Mouse (Mus musculus) embryonic facial prominence, embryonic 15.5 days (tissue): ENCODE results near the gene Gm26566. TPM values are rescaled to one million over a fixed set of nuclear protein-coding genes. Genes with fewer than 3 reads are reported as not detected.

Experiments used
- ATAC-seq: fragments of 200-750 bp; cut with Nextera tagmentation; 2 replicates; pipeline ENCODE4 v1.8.0; 2017; ENCODE audit warnings: low read depth, moderate TSS enrichment; ENCODE audit not compliant: insufficient number of reproducible peaks, low FRiP score, low TSS enrichment
- H3K27ac ChIP-seq: fragments of 300-500 bp; sonication (generic); replicated peaks from 2 replicates; pipeline ENCODE4 v1.5.1; 2015; ENCODE audit warnings: mild to moderate bottlenecking, inconsistent platforms
- H3K27me3 ChIP-seq: fragments of 300-500 bp; sonication (generic); 2 replicates; pipeline ENCODE4 v1.6.1; 2015; ENCODE audit warnings: inconsistent platforms
- H3K36me3 ChIP-seq: fragments of 300-500 bp; sonication (generic); 2 replicates; pipeline ENCODE4 v1.6.1; 2015; ENCODE audit warnings: mild to moderate bottlenecking, inconsistent platforms
- H3K4me1 ChIP-seq: fragments of 300-500 bp; sonication (generic); 2 replicates; pipeline ENCODE4 v1.6.1; 2015; ENCODE audit warnings: inconsistent platforms
- H3K4me2 ChIP-seq: fragments of 300-500 bp; sonication (generic); replicated peaks from 2 replicates; pipeline ENCODE4 v1.6.1; 2015; ENCODE audit warnings: mild to moderate bottlenecking, inconsistent platforms
- H3K4me3 ChIP-seq: fragments of 300-500 bp; sonication (generic); replicated peaks from 2 replicates; pipeline ENCODE4 v1.5.1; 2015; ENCODE audit warnings: mild to moderate bottlenecking, inconsistent platforms
- H3K9ac ChIP-seq: fragments of 300-500 bp; sonication (generic); 2 replicates; pipeline ENCODE4 v1.6.1; 2015; ENCODE audit warnings: inconsistent platforms
- H3K9me3 ChIP-seq: fragments of 300-500 bp; sonication (generic); replicated peaks from 2 replicates; pipeline ENCODE4 v1.6.1; 2016; ENCODE audit warnings: inconsistent platforms
- WGBS: fragments of 180-500 bp; shearing (Covaris S2); methylation state at CpG from one replicate; pipeline ENCODE4 v1.1.7; 2015; 5-methylcytosine and 5-hydroxymethylcytosine counted together
- polyA plus RNA-seq: library from polyadenylated mRNA; unstranded; fragments of >200 nt; fragmentation: Nextera tagmentation; extraction: Ambion mirVana; gene quantifications from 2 replicates; pipeline ENCODE4 v1.2.1, GENCODE M21; 2015

Gm26566 gene
- polyA plus RNA-seq, 1 experiment from 2014 or later: 1.2 TPM

DNA sequence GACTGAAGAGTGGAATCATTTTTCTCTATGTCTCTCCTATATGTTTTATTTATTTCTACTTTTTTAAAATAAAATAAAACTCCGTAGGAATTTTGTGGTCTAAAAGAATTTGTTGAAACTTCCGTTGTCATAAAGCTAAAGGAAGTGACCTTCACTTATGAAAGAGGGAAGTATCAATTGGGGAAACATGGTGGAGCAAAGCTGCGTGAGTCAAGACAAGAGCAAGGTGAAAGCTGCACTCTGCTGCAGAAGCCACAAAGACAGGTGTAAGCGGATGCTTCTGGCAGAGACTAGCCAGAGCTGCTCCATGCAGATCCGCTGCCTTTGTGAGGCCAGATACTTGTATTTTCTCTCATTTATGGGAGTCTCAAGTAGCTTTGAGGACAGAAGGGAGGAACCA, 22.8 kb upstream of the Gm26566 start:
- H3K9ac ChIP-seq: no peak overlapping the region
- no peaks in the 10 kb centered on the region for H3K4me1 ChIP-seq
- H3K27me3 ChIP-seq: 0 out of 2 replicates have a peak, but pooled peaks cover 4% of the 10 kb centered on the region
- no peak overlapping the region for H3K4me3 ChIP-seq
- WGBS: 71% methylated on average over 5 of the region's 5 CpGs
- no peaks in the 10 kb centered on the region for H3K36me3 ChIP-seq
- no peaks in the 10 kb centered on the region for H3K9me3 ChIP-seq
- no peak for ATAC-seq
- H3K27ac ChIP-seq: no peak overlapping the region
- H3K4me2 ChIP-seq: no peak overlapping the region

GRCm38 (mm10) chr4:88699301-88699700, 22.3 kb upstream of the Gm26566 start:
- ATAC-seq: no peak
- H3K9ac ChIP-seq: no peak overlapping the region
- H3K27ac ChIP-seq: no peak overlapping the region
- H3K4me2 ChIP-seq: no peak overlapping the region
- no peak overlapping the region for H3K4me3 ChIP-seq
- 0 out of 2 replicates have a peak, but pooled peaks cover 4% of the 10 kb centered on the region for H3K27me3 ChIP-seq
- H3K9me3 ChIP-seq: no peaks in the 10 kb centered on the region
- 43% methylated on average over 1 of the region's 1 CpGs for WGBS
- H3K4me1 ChIP-seq: no peaks in the 10 kb centered on the region
- H3K36me3 ChIP-seq: no peaks in the 10 kb centered on the region

DNA sequence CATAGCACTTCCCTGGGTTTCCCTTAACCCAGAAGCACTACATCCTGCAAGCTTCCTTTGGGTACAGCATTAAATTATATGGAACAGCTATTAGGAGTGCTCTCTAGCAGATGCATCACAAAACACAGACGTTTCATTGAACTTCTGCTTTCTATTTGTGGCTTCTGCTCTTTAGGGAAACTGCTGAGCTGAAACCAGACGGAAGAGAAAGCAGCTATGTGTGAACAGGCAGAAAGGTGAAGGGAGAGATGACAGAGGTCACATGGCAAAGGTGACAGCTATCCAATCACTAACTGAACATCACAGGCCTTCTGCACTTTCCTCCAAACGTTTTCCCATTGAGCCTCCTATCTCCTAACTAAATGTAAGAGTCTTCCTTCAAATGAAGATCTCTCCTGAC, 15.7 kb upstream of the Gm26566 start:
- H3K4me3 ChIP-seq: no peak overlapping the region
- 24% methylated on average over 3 of the region's 3 CpGs for WGBS

DNA sequence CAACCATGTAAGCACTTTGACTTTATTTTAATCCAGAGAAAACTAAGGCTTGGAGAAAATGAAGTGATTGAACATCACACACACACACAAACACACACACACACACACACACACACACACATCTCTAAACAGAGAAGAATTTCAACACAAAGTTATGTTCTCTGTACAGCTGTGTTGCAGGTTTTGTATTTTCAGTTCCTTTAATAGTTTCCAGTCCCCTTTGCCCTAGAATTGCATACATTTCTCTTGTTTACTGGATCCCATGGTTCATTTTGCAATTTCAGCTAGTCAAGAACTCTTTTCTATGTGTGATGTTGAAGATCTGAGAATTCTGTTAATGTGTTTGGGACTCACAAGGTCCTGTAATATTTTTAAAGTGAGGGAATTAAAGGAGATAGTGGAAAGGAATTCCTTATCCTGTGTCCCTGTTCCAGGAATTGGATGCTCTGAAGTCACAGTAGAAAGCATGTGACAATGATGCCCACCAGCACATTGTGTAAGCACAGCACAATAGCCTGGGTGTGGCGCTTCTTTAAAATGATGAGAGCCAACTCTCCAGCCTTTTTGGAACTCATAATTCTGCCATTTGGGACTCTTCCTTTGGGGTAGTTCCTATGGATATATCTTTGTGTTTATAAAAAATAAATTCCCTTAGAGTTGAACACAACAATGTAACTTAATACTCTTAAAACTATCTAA, 14.3 kb upstream of the Gm26566 start:
- H3K27ac ChIP-seq: no peak overlapping the region
- no peaks in the 10 kb centered on the region for H3K4me1 ChIP-seq
- no peak overlapping the region for H3K9ac ChIP-seq
- no peaks in the 10 kb centered on the region for H3K9me3 ChIP-seq
- H3K36me3 ChIP-seq: no peaks in the 10 kb centered on the region
- H3K27me3 ChIP-seq: no peaks in the 10 kb centered on the region
- no peak for ATAC-seq
- no peak overlapping the region for H3K4me3 ChIP-seq
- WGBS: 82% methylated on average over 1 of the region's 1 CpGs
- no peak overlapping the region for H3K4me2 ChIP-seq

More for the DNA sequence above, 15.7 kb upstream of the Gm26566 start:
- no peak for ATAC-seq
- Histone ChIP-seq H3K27ac (no peak overlapping the region), H3K9ac (no peak overlapping the region), H3K36me3 (no peaks in the 10 kb centered on the region), H3K4me2 (no peak overlapping the region), H3K27me3 (no peaks in the 10 kb centered on the region), H3K9me3 (no peaks in the 10 kb centered on the region), H3K4me1 (no peaks in the 10 kb centered on the region)

DNA sequence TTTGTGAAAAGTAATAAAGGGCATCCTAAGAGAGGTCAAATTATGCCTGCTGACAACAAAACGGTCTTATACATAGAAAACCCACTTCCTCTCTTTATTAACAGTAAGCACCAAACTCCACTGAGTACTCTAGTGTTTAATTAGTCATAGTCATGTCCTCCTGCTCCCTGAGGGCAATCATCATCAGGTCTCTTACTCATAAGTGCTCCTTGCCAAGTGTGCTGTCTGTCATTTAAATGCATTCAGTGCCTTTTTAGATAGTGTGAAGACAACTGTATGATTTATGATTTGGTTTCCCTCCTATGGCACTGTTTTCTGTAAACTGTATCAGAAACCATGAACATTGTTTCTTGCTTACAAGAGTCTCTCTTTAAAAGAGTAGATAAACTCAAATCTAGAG, 7.3 kb upstream of the Gm26566 start:
- H3K9me3 ChIP-seq: no peaks in the 10 kb centered on the region
- H3K27me3 ChIP-seq: no peaks in the 10 kb centered on the region
- 0 out of 2 replicates have a peak, but pooled peaks cover 4% of the 10 kb centered on the region for H3K4me1 ChIP-seq
- peaks cover 19% of the 10 kb centered on the region; the same call in 1 of the 2 replicates for H3K36me3 ChIP-seq
- 66% methylated on average over 1 of the region's 1 CpGs for WGBS
- no peak for ATAC-seq
- no peak overlapping the region for H3K4me3 ChIP-seq
- H3K27ac ChIP-seq: no peak overlapping the region
- H3K4me2 ChIP-seq: no peak overlapping the region
- no peak overlapping the region for H3K9ac ChIP-seq

GRCm38 (mm10) chr4:88715059-88715458, 6.5 kb upstream of the Gm26566 start:
- Histone ChIP-seq H3K36me3 (peaks cover 20% of the 10 kb centered on the region), H3K27ac (no peak overlapping the region), H3K4me1 (peaks cover 6% of the 10 kb centered on the region), H3K4me3 (no peak overlapping the region), H3K27me3 (no peaks in the 10 kb centered on the region), H3K4me2 (no peak overlapping the region), H3K9ac (no peak overlapping the region), H3K9me3 (no peaks in the 10 kb centered on the region)
- no peak for ATAC-seq

- Histone ChIP-seq H3K36me3 (peaks cover 25% of the 10 kb centered on the region), H3K27ac (no peak overlapping the region), H3K27me3 (no peaks in the 10 kb centered on the region), H3K4me3 (peak overlapping the region; percentile 30), H3K4me1 (peaks cover 19% of the 10 kb centered on the region), H3K4me2 (peak overlapping the region; percentile 49), H3K9me3 (no peaks in the 10 kb centered on the region), H3K9ac (no peak overlapping the region)
- WGBS: 18% methylated on average over 1 of the region's 1 CpGs
- ATAC-seq: no peak
Measured at GRCm38 (mm10) chr4:88718715-88719114, 2.9 kb upstream of the Gm26566 start.

DNA sequence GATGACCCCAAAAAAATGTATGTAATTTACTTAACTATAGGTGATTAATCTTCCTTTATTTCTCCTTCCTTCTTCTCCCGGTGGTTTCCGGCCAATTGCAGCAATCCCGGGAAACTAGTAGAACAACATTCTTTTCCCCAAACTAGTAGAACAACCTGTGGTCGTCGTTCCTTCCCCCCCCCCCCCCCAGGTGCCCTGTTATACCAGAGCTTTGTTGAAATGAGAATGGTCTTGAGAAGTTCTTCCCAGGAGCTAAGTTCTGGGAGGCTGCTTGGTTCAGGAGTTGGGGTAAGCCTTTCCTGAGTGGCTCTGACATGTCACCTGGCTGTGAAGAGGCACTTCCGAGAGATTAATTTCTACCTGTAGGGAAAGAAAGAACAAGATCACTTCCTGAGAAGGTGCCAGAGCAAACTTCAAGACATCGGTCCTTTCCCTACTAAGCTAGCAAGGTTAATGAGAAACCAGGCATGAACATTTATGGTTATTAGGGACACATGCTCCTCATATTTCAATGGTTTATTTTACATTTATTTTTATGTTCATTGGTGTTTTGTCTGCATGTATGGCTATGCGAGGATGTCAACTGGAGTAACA, 2.0 kb downstream of the Gm26566 start:
- 46% methylated on average over 8 of the region's 8 CpGs for WGBS
- Histone ChIP-seq H3K36me3 (peaks cover 8% of the 10 kb centered on the region), H3K9ac (no peak overlapping the region), H3K27ac (0 out of 2 replicates have a peak overlapping the region, but pooled peaks have one; percentile 12), H3K4me1 (peaks cover 19% of the 10 kb centered on the region), H3K4me2 (no peak overlapping the region), H3K27me3 (no peaks in the 10 kb centered on the region), H3K4me3 (no peak overlapping the region), H3K9me3 (no peaks in the 10 kb centered on the region)
- ATAC-seq: no peak

- Histone ChIP-seq H3K9me3 (no peaks in the 10 kb centered on the region), H3K4me1 (no peaks in the 10 kb centered on the region), H3K27ac (no peak overlapping the region), H3K4me2 (no peak overlapping the region), H3K36me3 (no peaks in the 10 kb centered on the region), H3K4me3 (no peak overlapping the region), H3K9ac (no peak overlapping the region), H3K27me3 (no peaks in the 10 kb centered on the region)
- no peak for ATAC-seq
- WGBS: 80% methylated on average over 6 of the region's 6 CpGs
Measured at GRCm38 (mm10) chr4:88726727-88727126, 5.1 kb downstream of the Gm26566 start.

DNA sequence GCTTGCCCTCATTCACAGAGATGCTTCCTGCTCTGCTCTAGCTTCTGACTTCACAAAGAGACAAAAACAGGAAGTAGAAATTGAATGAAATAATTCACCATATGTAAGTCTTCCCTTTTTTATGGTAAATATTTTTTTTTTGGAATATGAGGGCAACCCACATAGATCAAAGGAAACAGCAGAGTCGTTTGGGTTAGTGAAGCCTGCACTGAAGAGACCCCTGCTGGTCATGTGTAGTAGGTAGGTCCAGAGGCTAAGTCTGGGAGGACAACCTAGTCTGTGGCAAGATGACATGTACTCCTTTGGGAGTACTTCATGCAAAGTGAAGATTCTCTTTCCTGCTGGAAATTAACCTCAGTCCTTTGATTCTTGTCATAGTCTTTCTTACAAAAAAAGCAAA, 5.7 kb downstream of the Gm26566 start:
- no peak overlapping the region for H3K4me3 ChIP-seq
- no peak for ATAC-seq
- no peak overlapping the region for H3K9ac ChIP-seq
- no peak overlapping the region for H3K4me2 ChIP-seq
- 3% methylated on average over 1 of the region's 1 CpGs for WGBS
- H3K36me3 ChIP-seq: no peaks in the 10 kb centered on the region
- no peak overlapping the region for H3K27ac ChIP-seq
- no peaks in the 10 kb centered on the region for H3K27me3 ChIP-seq
- H3K9me3 ChIP-seq: no peaks in the 10 kb centered on the region
- no peaks in the 10 kb centered on the region for H3K4me1 ChIP-seq

DNA sequence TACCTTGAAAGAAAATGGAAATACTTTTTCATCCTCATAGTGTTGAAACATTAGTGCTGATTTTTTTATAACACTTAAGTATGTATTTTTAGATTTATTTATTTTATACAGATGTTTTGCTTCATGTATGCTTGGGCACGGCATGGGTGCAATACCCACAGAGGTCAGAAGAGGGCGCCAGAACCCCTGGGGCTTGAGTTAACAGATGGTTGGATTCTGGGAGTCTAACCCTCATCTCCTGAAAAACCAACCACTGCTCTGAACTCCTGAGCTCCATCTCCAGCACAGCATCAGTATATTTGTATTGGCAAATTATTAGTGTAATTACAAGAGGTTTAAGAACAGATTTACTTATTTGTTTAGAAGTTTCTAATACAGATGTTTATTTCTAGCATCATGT, 16.9 kb downstream of the Gm26566 start:
- H3K9me3 ChIP-seq: no peaks in the 10 kb centered on the region
- no peak overlapping the region for H3K4me2 ChIP-seq
- no peak overlapping the region for H3K27ac ChIP-seq
- no peaks in the 10 kb centered on the region for H3K27me3 ChIP-seq
- H3K36me3 ChIP-seq: no peaks in the 10 kb centered on the region
- no peak overlapping the region for H3K9ac ChIP-seq
- no peaks in the 10 kb centered on the region for H3K4me1 ChIP-seq
- ATAC-seq: no peak
- 3% methylated on average over 2 of the region's 2 CpGs for WGBS
- no peak overlapping the region for H3K4me3 ChIP-seq

- Histone ChIP-seq H3K9ac (no peak overlapping the region), H3K4me3 (no peak overlapping the region), H3K27ac (no peak overlapping the region), H3K9me3 (no peaks in the 10 kb centered on the region), H3K27me3 (no peaks in the 10 kb centered on the region), H3K36me3 (no peaks in the 10 kb centered on the region), H3K4me1 (no peaks in the 10 kb centered on the region), H3K4me2 (no peak overlapping the region)
- ATAC-seq: no peak
- 86% methylated on average over 6 of the region's 6 CpGs for WGBS
Measured at GRCm38 (mm10) chr4:88739036-88739435, 17.4 kb downstream of the Gm26566 start.
